Mouse (Mus musculus) liver, embryonic 15.5 days (tissue): ENCODE measurements around the gene Apbb2. TPM values are rescaled to one million over a fixed set of nuclear protein-coding genes. Genes with fewer than 3 reads are reported as not detected.

ENCODE experiments used
- ATAC-seq: fragments of 200-750 bp; cut with Nextera tagmentation; 2 replicates; pipeline ENCODE4 v1.8.0; 2017; ENCODE audit warnings: moderate number of reproducible peaks, mild to moderate bottlenecking, moderate library complexity; ENCODE audit not compliant: insufficient read depth
- H3K27ac ChIP-seq: fragments of 300-500 bp; sonication (generic); replicated peaks from 2 replicates; pipeline ENCODE4 v1.5.1; 2015; ENCODE audit warnings: mild to moderate bottlenecking, inconsistent platforms
- H3K27me3 ChIP-seq: fragments of 300-500 bp; sonication (generic); 2 replicates; pipeline ENCODE4 v1.6.1; 2015; ENCODE audit warnings: mild to moderate bottlenecking, inconsistent platforms
- H3K36me3 ChIP-seq: fragments of 300-500 bp; sonication (generic); replicated peaks from 2 replicates; pipeline ENCODE4 v1.6.1; 2015; ENCODE audit warnings: moderate library complexity, mild to moderate bottlenecking, inconsistent platforms
- H3K4me1 ChIP-seq: fragments of 300-500 bp; sonication (generic); replicated peaks from 2 replicates; pipeline ENCODE4 v1.6.1; 2015; ENCODE audit warnings: inconsistent platforms
- H3K4me2 ChIP-seq: fragments of 300-500 bp; sonication (generic); 2 replicates; pipeline ENCODE4 v1.6.1; 2015; ENCODE audit warnings: moderate library complexity, mild to moderate bottlenecking, inconsistent platforms
- H3K4me3 ChIP-seq: fragments of 300-500 bp; sonication (generic); replicated peaks from 2 replicates; pipeline ENCODE4 v1.5.1; 2015; ENCODE audit warnings: mild to moderate bottlenecking, inconsistent platforms
- H3K9ac ChIP-seq: fragments of 300-500 bp; sonication (generic); 2 replicates; pipeline ENCODE4 v1.6.1; 2015; ENCODE audit warnings: moderate library complexity, mild to moderate bottlenecking, inconsistent platforms
- H3K9me3 ChIP-seq: fragments of 300-500 bp; sonication (generic); replicated peaks from 2 replicates; pipeline ENCODE4 v1.6.1; 2016; ENCODE audit warnings: inconsistent platforms
- WGBS: fragments of 180-500 bp; shearing (Covaris S2); methylation state at CpG from one replicate; pipeline ENCODE4 v1.1.7; 2015; ENCODE audit warnings: mixed read lengths; ENCODE audit not compliant: insufficient replicate concordance; 5-methylcytosine and 5-hydroxymethylcytosine counted together
- polyA plus RNA-seq: library from polyadenylated mRNA; unstranded; fragments of >200 nt; fragmentation: Nextera tagmentation; extraction: Ambion mirVana; gene quantifications from 2 replicates; pipeline ENCODE4 v1.2.1, GENCODE M21; 2015

The Apbb2 gene
- 4.8 and 6.0 TPM in 2 replicates for polyA plus RNA-seq

- WGBS = under 1% methylated on average over 39 of the region's 39 CpGs
These were observed at the start of gene Apbb2 for GRCm38 (mm10) chr5:66618597-66618996. TSS of gene Apbb2 (minus strand) at chr5:66618784.

GRCm38 (mm10) chr5:66654220-66654619, 35.6 kb upstream of the Apbb2 start:
- no peaks in the 10 kb centered on the region for H3K27me3 ChIP-seq
- H3K9ac ChIP-seq = no peak overlapping the region
- ATAC-seq = no peak
- no peak overlapping the region for H3K4me2 ChIP-seq
- 43% methylated on average over 5 of the region's 5 CpGs for WGBS
- H3K9me3 ChIP-seq = no peaks in the 10 kb centered on the region
- no peak overlapping the region for H3K4me3 ChIP-seq
- H3K27ac ChIP-seq = no peak overlapping the region
- H3K4me1 ChIP-seq = no peaks in the 10 kb centered on the region
- no peaks in the 10 kb centered on the region for H3K36me3 ChIP-seq

More at GRCm38 (mm10) chr5:66618597-66618996, at the start of gene Apbb2:
- H3K9ac ChIP-seq = peak within 1 kb of the TSS; percentile 45
- peaks cover 5% of the 10 kb centered on the region; the same call in 1 of the 2 replicates for H3K4me1 ChIP-seq
- peak within 1 kb of the TSS; percentile 60 for H3K4me3 ChIP-seq
- H3K27me3 ChIP-seq = peaks cover 61% of the 10 kb centered on the region
- H3K27ac ChIP-seq = peak within 1 kb of the TSS; percentile 76
- H3K9me3 ChIP-seq = no peaks in the 10 kb centered on the region
- peak within 1 kb of the TSS; percentile 60 for H3K4me2 ChIP-seq
- peak; percentile 83 for ATAC-seq
- H3K36me3 ChIP-seq = no peaks in the 10 kb centered on the region

GRCm38 (mm10) chr5:66647504-66647903, 28.9 kb upstream of the Apbb2 start:
- H3K4me2 ChIP-seq = no peak overlapping the region
- no peaks in the 10 kb centered on the region for H3K27me3 ChIP-seq
- no peak overlapping the region for H3K27ac ChIP-seq
- no peak overlapping the region for H3K9ac ChIP-seq
- no peaks in the 10 kb centered on the region for H3K4me1 ChIP-seq
- no peaks in the 10 kb centered on the region for H3K36me3 ChIP-seq
- WGBS = 30% methylated on average over 7 of the region's 7 CpGs
- no peaks in the 10 kb centered on the region for H3K9me3 ChIP-seq
- ATAC-seq = no peak
- no peak overlapping the region for H3K4me3 ChIP-seq

GRCm38 (mm10) chr5:66643260-66643659, 24.7 kb upstream of the Apbb2 start:
- Histone ChIP-seq H3K27me3 (no peaks in the 10 kb centered on the region), H3K36me3 (no peaks in the 10 kb centered on the region), H3K4me3 (no peak overlapping the region), H3K4me1 (no peaks in the 10 kb centered on the region), H3K9me3 (no peaks in the 10 kb centered on the region), H3K9ac (no peak overlapping the region), H3K4me2 (no peak overlapping the region), H3K27ac (no peak overlapping the region)
- no peak for ATAC-seq
- WGBS = 39% methylated on average over 5 of the region's 5 CpGs

GRCm38 (mm10) chr5:66642156-66642555, 23.6 kb upstream of the Apbb2 start:
- H3K4me2 ChIP-seq = no peak overlapping the region
- H3K27ac ChIP-seq = no peak overlapping the region
- WGBS = 67% methylated on average over 4 of the region's 4 CpGs
- no peak overlapping the region for H3K9ac ChIP-seq
- no peaks in the 10 kb centered on the region for H3K9me3 ChIP-seq
- H3K4me3 ChIP-seq = no peak overlapping the region
- no peaks in the 10 kb centered on the region for H3K36me3 ChIP-seq
- H3K27me3 ChIP-seq = no peaks in the 10 kb centered on the region
- ATAC-seq = no peak
- no peaks in the 10 kb centered on the region for H3K4me1 ChIP-seq

DNA sequence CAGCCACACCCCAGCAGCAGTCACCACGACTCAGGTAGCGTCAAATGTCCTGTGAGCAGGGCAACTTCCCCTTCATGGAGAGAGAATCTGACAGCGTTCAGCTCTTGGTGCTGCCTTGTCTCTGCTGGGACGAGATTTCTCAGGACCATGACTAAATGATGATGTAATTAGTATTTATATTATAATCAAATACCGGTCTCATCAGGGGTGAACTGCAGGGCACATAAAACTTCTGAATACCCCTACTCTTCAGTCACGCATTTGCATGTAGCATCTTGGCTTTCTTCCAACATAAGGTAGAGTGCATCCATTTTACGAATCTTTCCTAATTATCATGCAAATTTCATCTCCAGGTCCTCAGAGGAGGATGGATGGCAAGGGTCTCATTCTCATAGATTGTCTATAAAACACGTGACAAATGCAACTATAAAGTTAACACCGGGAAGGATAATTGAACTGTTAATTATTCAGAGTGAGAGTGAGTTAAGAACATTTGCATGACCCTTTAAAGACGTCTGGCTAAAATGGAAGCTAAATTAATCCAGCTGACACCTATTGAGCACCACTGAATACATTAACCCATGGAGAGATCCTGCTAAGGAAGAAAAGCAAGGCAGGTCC, 17.0 kb upstream of the Apbb2 start:
- Histone ChIP-seq H3K36me3 (no peaks in the 10 kb centered on the region), H3K9ac (no peak overlapping the region), H3K4me3 (no peak overlapping the region), H3K4me2 (no peak overlapping the region), H3K27me3 (no peaks in the 10 kb centered on the region), H3K4me1 (no peaks in the 10 kb centered on the region), H3K27ac (no peak overlapping the region), H3K9me3 (no peaks in the 10 kb centered on the region)
- WGBS = 48% methylated on average over 10 of the region's 10 CpGs
- ATAC-seq = no peak

- 26% methylated on average over 7 of the region's 7 CpGs for WGBS
- Histone ChIP-seq H3K9ac (no peak overlapping the region), H3K9me3 (no peaks in the 10 kb centered on the region), H3K4me3 (no peak overlapping the region), H3K36me3 (no peaks in the 10 kb centered on the region), H3K4me1 (no peaks in the 10 kb centered on the region), H3K4me2 (no peak overlapping the region), H3K27me3 (no peaks in the 10 kb centered on the region), H3K27ac (no peak overlapping the region)
- ATAC-seq = no peak
These were observed 9.2 kb upstream of the Apbb2 start for GRCm38 (mm10) chr5:66627805-66628204.

DNA sequence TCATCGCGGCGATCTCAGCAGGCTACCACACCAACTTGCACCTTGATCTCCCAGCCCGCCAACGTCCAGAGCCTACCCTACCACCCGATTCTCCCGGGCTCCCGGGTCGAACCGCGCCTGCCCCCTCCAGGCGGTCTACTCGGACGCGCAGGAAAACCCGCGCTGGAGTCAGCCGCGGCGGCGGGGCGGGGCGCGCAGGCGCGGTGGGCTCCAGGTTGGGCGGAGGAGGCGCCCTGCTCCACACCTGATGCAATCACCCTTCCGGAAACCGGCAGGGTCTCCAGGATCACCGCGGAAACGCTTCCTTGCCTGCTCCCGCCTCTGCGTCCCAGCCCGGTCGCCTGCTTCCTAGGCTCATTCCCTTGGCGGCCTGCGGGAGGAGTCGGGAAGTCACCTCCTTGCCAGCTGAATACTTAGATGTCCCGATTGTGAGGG, 1.6 kb upstream of the Apbb2 start:
- Histone ChIP-seq H3K27ac (no peak overlapping the region), H3K36me3 (no peaks in the 10 kb centered on the region), H3K4me1 (peaks cover under 1% of the 10 kb centered on the region; the same call in 1 of the 2 replicates), H3K27me3 (peaks cover 58% of the 10 kb centered on the region), H3K9ac (no peak overlapping the region; the same call in 1 of the 2 replicates), H3K4me2 (peak overlapping the region; percentile 60), H3K4me3 (peak overlapping the region; percentile 50), H3K9me3 (no peaks in the 10 kb centered on the region)
- ATAC-seq = peak; percentile 43
- WGBS = under 1% methylated on average over 41 of the region's 41 CpGs

GRCm38 (mm10) chr5:66619675-66620074, 1.1 kb upstream of the Apbb2 start:
- peak overlapping the region; percentile 60 for H3K4me2 ChIP-seq
- peak overlapping the region; percentile 50 for H3K4me3 ChIP-seq
- WGBS = 32% methylated on average over 8 of the region's 8 CpGs
- H3K27ac ChIP-seq = no peak overlapping the region
- H3K9me3 ChIP-seq = no peaks in the 10 kb centered on the region
- peaks cover 5% of the 10 kb centered on the region; the same call in 1 of the 2 replicates for H3K4me1 ChIP-seq
- peaks cover 61% of the 10 kb centered on the region for H3K27me3 ChIP-seq
- no peak for ATAC-seq
- no peaks in the 10 kb centered on the region for H3K36me3 ChIP-seq
- H3K9ac ChIP-seq = no peak overlapping the region; the same call in 1 of the 2 replicates

DNA sequence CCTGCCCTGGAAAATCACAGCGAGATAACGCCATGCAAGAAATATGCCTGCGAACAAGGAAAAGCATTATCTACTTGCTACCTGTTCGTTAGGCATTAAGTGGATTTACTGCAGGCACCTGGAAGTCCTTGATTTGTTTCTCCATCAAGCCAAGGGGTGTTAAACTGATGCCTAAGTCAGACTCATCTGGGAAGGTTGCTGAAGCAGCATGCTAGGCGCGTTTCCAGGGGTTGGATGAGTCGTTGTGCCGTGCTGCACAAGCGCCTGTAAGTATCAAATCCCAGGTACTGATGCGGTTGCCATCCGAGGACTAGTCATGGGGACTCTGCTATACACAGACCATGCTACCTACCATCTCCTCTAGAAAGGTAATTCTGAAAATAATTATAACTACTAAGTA, 611 bp upstream of the Apbb2 start:
- no peaks in the 10 kb centered on the region for H3K36me3 ChIP-seq
- ATAC-seq = no peak
- peak overlapping the region; percentile 60; the same call in 1 of the 2 replicates for H3K4me3 ChIP-seq
- peaks cover 61% of the 10 kb centered on the region for H3K27me3 ChIP-seq
- H3K9ac ChIP-seq = no peak overlapping the region
- peaks cover 5% of the 10 kb centered on the region; the same call in 1 of the 2 replicates for H3K4me1 ChIP-seq
- H3K4me2 ChIP-seq = peak overlapping the region; percentile 60
- no peaks in the 10 kb centered on the region for H3K9me3 ChIP-seq
- no peak overlapping the region for H3K27ac ChIP-seq
- WGBS = 21% methylated on average over 11 of the region's 11 CpGs

- peak overlapping the region; percentile 76 for H3K27ac ChIP-seq
- H3K4me3 ChIP-seq = peak overlapping the region; percentile 60
- WGBS = under 1% methylated on average over 54 of the region's 54 CpGs
These were observed 593 bp downstream of the Apbb2 start for GRCm38 (mm10) chr5:66617921-66618460.

More at GRCm38 (mm10) chr5:66617921-66618460, 593 bp downstream of the Apbb2 start:
- peaks cover 61% of the 10 kb centered on the region for H3K27me3 ChIP-seq
- H3K36me3 ChIP-seq = no peaks in the 10 kb centered on the region
- peak overlapping the region; percentile 60 for H3K4me2 ChIP-seq
- peak overlapping the region; percentile 45 for H3K9ac ChIP-seq
- H3K4me1 ChIP-seq = peaks cover 5% of the 10 kb centered on the region; the same call in 1 of the 2 replicates
- peak; percentile 70 for ATAC-seq
- no peaks in the 10 kb centered on the region for H3K9me3 ChIP-seq
